Mouse (Mus musculus) spleen, adult 2 months (tissue): ENCODE results near the gene Usp37.

ENCODE experiments used
- CTCF ChIP-seq: fragments of 200-500 bp; IDR thresholded peaks from 2 replicates; pipeline ENCODE4 v1.5.1; 2011; ENCODE audit warnings: mild to moderate bottlenecking, inconsistent platforms; ENCODE audit not compliant: insufficient read depth, insufficient read length, insufficient replicate concordance; ENCODE audit errors: extremely low read depth
- POLR2A ChIP-seq: fragments of 200-500 bp; IDR thresholded peaks from 2 replicates; pipeline ENCODE4 v1.6.1; 2011; ENCODE audit warnings: low read depth, low read length, inconsistent platforms

GRCm38 (mm10) chr1:74452611-74453045 is 91.5 kb downstream of the Usp37 start:
- TF ChIP-seq CTCF (no peak), POLR2A (no peak)
